Mouse (Mus musculus) cerebellum, postnatal 10 days (tissue): Measurements from ENCODE around the gene Vmn2r41.
"Not testable (repeated sequence)": the region's sequence is repeated elsewhere in the genome, so short reads cannot be mapped to it uniquely, and the experiment has no call there.

ENCODE experiments used
- DNase-seq, 2 experiments: peaks; one replicate each; pipeline ENCODE4 v3.0.0; 2021; ENCODE audit warnings: mixed read lengths in 2 of 2

Gene Vmn2r41

GRCm38 (mm10) chr7:8161554-8161953, at the start of gene Vmn2r41:
Gene Vmn2r41, minus strand, starts transcription at chr7:8161654.
- not testable (repeated sequence) for DNase-seq

- DNase-seq: not testable (repeated sequence)
Measured at GRCm38 (mm10) chr7:8200220-8200619, 38.8 kb upstream of the Vmn2r41 start, which contains the start of gene Vmn2r42. Gene Vmn2r42, minus strand, starts transcription at chr7:8200320.

GRCm38 (mm10) chr7:8092871-8093270, 68.6 kb downstream of the Vmn2r41 start:
- DNase-seq: peak; percentile 0 to 12
